Mouse (Mus musculus): ENCODE measurements around the gene Tmem131l.

GRCm38 (mm10) chr3:84021217-84022200, 18.5 kb downstream of the Tmem131l start:
- TF ChIP-seq POLR2A (IDR thresholded peaks at IDR 0.05; ENCODE audit: borderline replicate concordance, extremely low read depth, low read depth, low read length) (no peak), CTCF (IDR thresholded peaks at IDR 0.05; ENCODE audit: insufficient read depth, low read length) (no peak)

Data from lung, adult 2 months (tissue).